Mouse (Mus musculus) liver, postnatal 0 days (tissue): Measurements from ENCODE around the gene Olfr1510. TPM values are rescaled to one million over a fixed set of nuclear protein-coding genes. Genes with fewer than 3 reads are reported as not detected.
A peak's percentile ranks its signal among the peaks of the same experiment; 100 is the strongest.
"Not testable (repeated sequence)": the region's sequence is repeated elsewhere in the genome, so short reads cannot be mapped to it uniquely, and the experiment has no call there.

ENCODE experiments used
- ATAC-seq: fragments of 200-750 bp; cut with Nextera tagmentation; 2 replicates; pipeline ENCODE4 v1.8.0; 2017; ENCODE audit warnings: mild to moderate bottlenecking, moderate library complexity
- DNase-seq: peaks from one replicate; pipeline ENCODE4 v3.0.0-alpha.2; 2016
- H3K27ac ChIP-seq: fragments of 300-500 bp; sonication (generic); 2 replicates; pipeline ENCODE4 v1.5.1; 2014; ENCODE audit warnings: antibody characterized with exemption, moderate library complexity, mild to moderate bottlenecking, low read depth
- H3K27me3 ChIP-seq: fragments of 300-500 bp; sonication (generic); 2 replicates; pipeline ENCODE4 v1.6.1; 2014; ENCODE audit warnings: low read length, control low read depth, mixed read lengths; ENCODE audit not compliant: insufficient read depth
- H3K36me3 ChIP-seq: fragments of 300-500 bp; sonication (generic); replicated peaks from 2 replicates; pipeline ENCODE4 v1.6.1; 2014; ENCODE audit warnings: mild to moderate bottlenecking, control low read depth, low read length, moderate library complexity, mixed read lengths; ENCODE audit not compliant: insufficient read depth
- H3K4me1 ChIP-seq: fragments of 300-500 bp; sonication (generic); 2 replicates; pipeline ENCODE4 v1.6.1; 2014; ENCODE audit warnings: antibody characterized with exemption, mild to moderate bottlenecking, control low read depth; ENCODE audit not compliant: insufficient read depth
- H3K4me2 ChIP-seq: fragments of 300-500 bp; sonication (generic); 2 replicates; pipeline ENCODE4 v1.6.1; 2014; ENCODE audit warnings: low read depth, mild to moderate bottlenecking, low read length, moderate library complexity, mixed read lengths
- H3K4me3 ChIP-seq: fragments of 300-500 bp; sonication (generic); 2 replicates; pipeline ENCODE4 v1.5.1; 2014; ENCODE audit warnings: low read depth, low read length
- H3K9ac ChIP-seq: fragments of 300-500 bp; sonication (generic); replicated peaks from 2 replicates; pipeline ENCODE4 v1.6.1; 2014; ENCODE audit warnings: mild to moderate bottlenecking, moderate library complexity
- H3K9me3 ChIP-seq: fragments of 300-500 bp; sonication (generic); 2 replicates; pipeline ENCODE4 v1.6.1; 2016; ENCODE audit warnings: mild to moderate bottlenecking, control low read depth, low read length, mixed read lengths
- CTCF ChIP-seq: sonication (generic); IDR thresholded peaks from 2 replicates; pipeline ENCODE4 v1.5.1; 2016; ENCODE audit warnings: antibody characterized with exemption, low read depth
- EP300 ChIP-seq: IDR thresholded peaks from 2 replicates; pipeline ENCODE4 v1.6.1; 2016; ENCODE audit warnings: antibody characterized with exemption, low read depth, mild to moderate bottlenecking
- WGBS: fragments of 180-500 bp; shearing (Covaris S2); extraction: QIAGEN DNeasy Blood & Tissue Kit; methylation state at CpG from one replicate; pipeline ENCODE4 v1.1.7; 2014; ENCODE audit not compliant: insufficient replicate concordance; 5-methylcytosine and 5-hydroxymethylcytosine counted together
- polyA plus RNA-seq: library from polyadenylated mRNA; unstranded; fragments of >200 nt; fragmentation: Nextera tagmentation; extraction: Ambion mirVana; gene quantifications from 2 replicates; pipeline ENCODE4 v1.2.1, GENCODE M21; 2015

The Olfr1510 gene
- not detected in 2 replicates for polyA plus RNA-seq

GRCm38 (mm10) chr14:52414273-52414672, at the start of gene Olfr1510:
Olfr1510 (minus strand) TSS chr14:52414373.
- no peak within 1 kb of the TSS for H3K9ac ChIP-seq
- no peaks in the 10 kb centered on the region for H3K4me1 ChIP-seq
- no peak within 1 kb of the TSS for H3K4me2 ChIP-seq
- H3K9me3 ChIP-seq = no peaks in the 10 kb centered on the region
- ATAC-seq (no peak), DNase-seq (no peak)
- H3K27me3 ChIP-seq = no peaks in the 10 kb centered on the region
- no peak within 1 kb of the TSS for H3K4me3 ChIP-seq
- no peak within 1 kb of the TSS for H3K27ac ChIP-seq
- TF ChIP-seq EP300 = no peak
- H3K36me3 ChIP-seq = no peaks in the 10 kb centered on the region
- 84% methylated on average over 3 of the region's 3 CpGs for WGBS

- Histone ChIP-seq H3K9ac (no peak overlapping the region), H3K27ac (no peak overlapping the region), H3K9me3 (no peaks in the 10 kb centered on the region), H3K4me1 (no peaks in the 10 kb centered on the region), H3K4me2 (no peak overlapping the region), H3K36me3 (no peaks in the 10 kb centered on the region), H3K4me3 (no peak overlapping the region), H3K27me3 (no peaks in the 10 kb centered on the region)
- ATAC-seq (no peak), DNase-seq (no peak)
- no peak for TF ChIP-seq EP300
- no peak for TF ChIP-seq CTCF
These were observed 47.8 kb upstream of the Olfr1510 start for GRCm38 (mm10) chr14:52461928-52462327.

- Histone ChIP-seq H3K4me1 (no peaks in the 10 kb centered on the region), H3K4me2 (no peak overlapping the region), H3K27ac (no peak overlapping the region), H3K36me3 (no peaks in the 10 kb centered on the region), H3K27me3 (no peaks in the 10 kb centered on the region), H3K9ac (no peak overlapping the region), H3K4me3 (no peak overlapping the region), H3K9me3 (no peaks in the 10 kb centered on the region)
- DNase-seq (no peak), ATAC-seq (0 out of 2 replicates have a peak, but pooled peaks have one; percentile 15)
- WGBS = 37% methylated on average over 8 of the region's 8 CpGs
- TF ChIP-seq EP300 = no peak
- no peak for TF ChIP-seq CTCF
These were observed 37.0 kb upstream of the Olfr1510 start for GRCm38 (mm10) chr14:52451138-52451537.

- Histone ChIP-seq H3K4me2 (no peak within 1 kb of the TSS), H3K9ac (no peak within 1 kb of the TSS), H3K36me3 (no peaks in the 10 kb centered on the region), H3K27me3 (no peaks in the 10 kb centered on the region), H3K9me3 (no peaks in the 10 kb centered on the region), H3K4me3 (no peak within 1 kb of the TSS), H3K27ac (no peak within 1 kb of the TSS), H3K4me1 (no peaks in the 10 kb centered on the region)
- ATAC-seq = no peak
- TF ChIP-seq EP300 = no peak
- TF ChIP-seq CTCF = no peak
- no peak for DNase-seq
These were observed 28.5 kb upstream of the Olfr1510 start, which contains the start of gene Olfr1509 for GRCm38 (mm10) chr14:52442690-52443089. Olfr1509 (plus strand) TSS chr14:52442990.

- no peak overlapping the region for H3K9ac ChIP-seq
- H3K4me1 ChIP-seq = no peaks in the 10 kb centered on the region
- H3K4me3 ChIP-seq = no peak overlapping the region
- H3K4me2 ChIP-seq = no peak overlapping the region
- H3K27ac ChIP-seq = no peak overlapping the region
- DNase-seq (no peak), ATAC-seq (no peak)
- H3K36me3 ChIP-seq = no peaks in the 10 kb centered on the region
- no peaks in the 10 kb centered on the region for H3K9me3 ChIP-seq
- WGBS = 86% methylated on average over 1 of the region's 1 CpGs
- TF ChIP-seq CTCF = no peak
- no peak for TF ChIP-seq EP300
- no peaks in the 10 kb centered on the region for H3K27me3 ChIP-seq
These were observed 13.5 kb upstream of the Olfr1510 start for GRCm38 (mm10) chr14:52427686-52428085.

GRCm38 (mm10) chr14:52410142-52410919, 3.8 kb downstream of the Olfr1510 start:
- not testable (repeated sequence) for H3K9me3 ChIP-seq, ATAC-seq, H3K27ac ChIP-seq, H3K9ac ChIP-seq, H3K4me2 ChIP-seq, H3K4me1 ChIP-seq, H3K4me3 ChIP-seq, H3K36me3 ChIP-seq, DNase-seq, H3K27me3 ChIP-seq
- 54% methylated on average over 6 of the region's 10 CpGs for WGBS
